ENCODE assay signal across 10 mouse cellular contexts in the genomic region with DNA sequence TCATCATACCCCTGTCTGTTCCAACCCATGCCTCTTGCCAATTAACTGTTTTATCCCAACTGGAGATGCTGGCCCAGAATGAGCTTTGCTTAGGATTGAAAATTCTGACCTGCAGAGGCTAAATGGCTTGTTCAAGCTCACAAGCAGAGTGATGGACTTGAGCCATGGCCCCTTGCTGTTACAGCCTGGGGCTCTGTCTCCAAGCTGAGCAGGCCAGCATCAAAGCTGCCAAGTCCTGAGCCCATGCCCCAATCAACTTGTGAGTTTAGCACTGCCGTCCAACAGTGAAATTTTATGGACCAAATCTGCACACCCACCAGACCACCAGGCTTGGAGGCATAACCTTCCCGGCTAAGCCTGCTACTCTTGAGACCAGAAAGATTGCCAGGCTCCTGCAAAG.
DNase-seq lines count a peak whose midpoint lies in the region; ATAC-seq lines count a peak whose summit lies in the region.
"Had no signal": no experiment of that assay in that cellular context is flagged by ENCODE, and none has a peak within 500 bp of the region (broad histone marks: within the 10 kb centered on the region; RNA-seq: fewer than 3 reads in every experiment).

No protein-coding gene starts in this region.

- ATAC-seq in forebrain, embryonic 13.5 days = peak; percentile 26; the same call in 1 of the 2 replicates
- peak; percentile 70 for ATAC-seq in limb, embryonic 15.5 days (ENCODE audit: insufficient number of reproducible peaks, low FRiP score, low TSS enrichment, low read depth)
- ATAC-seq in kidney, embryonic 14.5 days (ENCODE audit: low FRiP score, low TSS enrichment) = no peak

- no peaks in the 10 kb centered on the region for H3K27me3 ChIP-seq in forebrain, embryonic 13.5 days
- no peaks in the 10 kb centered on the region for H3K27me3 ChIP-seq in limb, embryonic 15.5 days
- H3K27me3 ChIP-seq in kidney, embryonic 14.5 days (ENCODE audit: control insufficient read depth, insufficient read depth, low read length) = no peaks in the 10 kb centered on the region
- H3K27me3 ChIP-seq: heart, embryonic 12.5 days had no signal

- peak; percentile 48 for DNase-seq in brain, adult 2 months (ENCODE audit: low read depth, low spot score)
- DNase-seq in cerebellum, adult 11-12 months = peak; percentile 45
- no peak for DNase-seq in ovary, adult 18-20 months (ENCODE audit: low spot score)
- no peak for DNase-seq in ovary, postnatal 10 days (ENCODE audit: low spot score)
- DNase-seq: liver; right cerebral cortex, postnatal 14 days had no signal

- WGBS in forebrain, embryonic 13.5 days = 27% methylated on average over 2 of the region's 2 CpGs
- WGBS in limb, embryonic 15.5 days = 22% methylated on average over 2 of the region's 2 CpGs
- WGBS in kidney, embryonic 14.5 days = 33% methylated on average over 2 of the region's 2 CpGs

- peak overlapping the region; percentile 60 for H3K4me2 ChIP-seq in forebrain, embryonic 13.5 days
- no peak overlapping the region for H3K4me2 ChIP-seq in limb, embryonic 15.5 days
- H3K4me2 ChIP-seq in kidney, embryonic 14.5 days (replicated peaks; ENCODE audit: low read depth, low read length) = no peak overlapping the region
- H3K4me2 ChIP-seq: heart, embryonic 12.5 days had no signal

- H3K4me1 ChIP-seq in forebrain, embryonic 13.5 days = peaks cover 91% of the 10 kb centered on the region
- H3K4me1 ChIP-seq in limb, embryonic 15.5 days = peaks cover 56% of the 10 kb centered on the region
- peaks cover 17% of the 10 kb centered on the region for H3K4me1 ChIP-seq in kidney, embryonic 14.5 days (ENCODE audit: control insufficient read depth, insufficient read depth, low read length)

- peak overlapping the region; percentile 4; the same call in 1 of the 2 replicates for H3K27ac ChIP-seq in forebrain, embryonic 13.5 days
- no peak overlapping the region for H3K27ac ChIP-seq in limb, embryonic 15.5 days
- H3K27ac ChIP-seq in kidney, embryonic 14.5 days (ENCODE audit: low read depth, low read length) = no peak overlapping the region

- H3K9ac ChIP-seq in forebrain, embryonic 13.5 days = no peak overlapping the region
- H3K9ac ChIP-seq in limb, embryonic 15.5 days = no peak overlapping the region
- no peak overlapping the region for H3K9ac ChIP-seq in kidney, embryonic 14.5 days (ENCODE audit: low read depth, low read length)
- H3K9ac ChIP-seq: heart, embryonic 12.5 days had no signal

- peak overlapping the region; percentile 37 for H3K4me3 ChIP-seq in forebrain, embryonic 13.5 days
- no peak overlapping the region for H3K4me3 ChIP-seq in limb, embryonic 15.5 days
- H3K4me3 ChIP-seq in kidney, embryonic 14.5 days (ENCODE audit: low read length) = no peak overlapping the region
- H3K4me3 ChIP-seq: heart, embryonic 12.5 days had no signal

- H3K36me3 ChIP-seq in forebrain, embryonic 13.5 days (ENCODE audit: poor library complexity, severe bottlenecking) = peaks cover 20% of the 10 kb centered on the region; the same call in 1 of the 2 replicates
- H3K36me3 ChIP-seq in limb, embryonic 15.5 days = peaks cover 12% of the 10 kb centered on the region
- peaks cover 4% of the 10 kb centered on the region; the same call in 1 of the 2 replicates for H3K36me3 ChIP-seq in kidney, embryonic 14.5 days (ENCODE audit: control insufficient read depth, insufficient read depth, low read length)

- no peaks in the 10 kb centered on the region for H3K9me3 ChIP-seq in forebrain, embryonic 13.5 days (replicated peaks)
- H3K9me3 ChIP-seq in limb, embryonic 15.5 days = no peaks in the 10 kb centered on the region
- 0 out of 2 replicates have a peak, but pooled peaks cover 3% of the 10 kb centered on the region for H3K9me3 ChIP-seq in kidney, embryonic 14.5 days (ENCODE audit: control insufficient read depth, low read length)
- H3K9me3 ChIP-seq: heart, embryonic 12.5 days had no signal

Comparison
In these comparisons a context has a peak if more than half of its experiments do, and no peak if none do; other contexts are left out.
1. DNase-seq: peak in brain, adult 2 months (single experiment) and cerebellum, adult 11-12 months (single experiment); none in ovary, adult 18-20 months (single experiment) and ovary, postnatal 10 days (single experiment).